Mouse (Mus musculus) neural tube, embryonic 15.5 days (tissue): ENCODE results near the gene Dock2. TPM values are rescaled to one million over a fixed set of nuclear protein-coding genes. Genes with fewer than 3 reads are reported as not detected.
"Not testable (repeated sequence)": the region's sequence is repeated elsewhere in the genome, so short reads cannot be mapped to it uniquely, and the experiment has no call there.

Experiments used
- ATAC-seq: fragments of 200-750 bp; cut with Nextera tagmentation; 2 replicates; pipeline ENCODE4 v1.8.0; 2017; ENCODE audit warnings: mild to moderate bottlenecking, moderate TSS enrichment, moderate library complexity; ENCODE audit not compliant: low FRiP score
- H3K27ac ChIP-seq: fragments of 300-500 bp; sonication (generic); replicated peaks from 2 replicates; pipeline ENCODE4 v1.5.1; 2015; ENCODE audit warnings: mild to moderate bottlenecking, inconsistent platforms
- H3K27me3 ChIP-seq: fragments of 300-500 bp; sonication (generic); replicated peaks from 2 replicates; pipeline ENCODE4 v1.6.1; 2015; ENCODE audit warnings: inconsistent platforms
- H3K36me3 ChIP-seq: fragments of 300-500 bp; sonication (generic); 2 replicates; pipeline ENCODE4 v1.6.1; 2015; ENCODE audit warnings: inconsistent platforms
- H3K4me1 ChIP-seq: fragments of 300-500 bp; sonication (generic); 2 replicates; pipeline ENCODE4 v1.6.1; 2015; ENCODE audit warnings: inconsistent platforms
- H3K4me2 ChIP-seq: fragments of 300-500 bp; sonication (generic); 2 replicates; pipeline ENCODE4 v1.6.1; 2015; ENCODE audit warnings: inconsistent platforms, mild to moderate bottlenecking, moderate library complexity
- H3K4me3 ChIP-seq: fragments of 300-500 bp; sonication (generic); replicated peaks from 2 replicates; pipeline ENCODE4 v1.5.1; 2015; ENCODE audit warnings: mild to moderate bottlenecking, inconsistent platforms
- H3K9ac ChIP-seq: fragments of 300-500 bp; sonication (generic); replicated peaks from 2 replicates; pipeline ENCODE4 v1.6.1; 2015; ENCODE audit warnings: mild to moderate bottlenecking, inconsistent platforms
- H3K9me3 ChIP-seq: fragments of 300-500 bp; sonication (generic); replicated peaks from 2 replicates; pipeline ENCODE4 v1.6.1; 2016; ENCODE audit warnings: inconsistent platforms
- WGBS: fragments of 180-500 bp; shearing (Covaris S2); methylation state at CpG from one replicate; pipeline ENCODE4 v1.1.7; 2015; ENCODE audit warnings: mixed read lengths; 5-methylcytosine and 5-hydroxymethylcytosine counted together
- polyA plus RNA-seq: library from polyadenylated mRNA; unstranded; fragments of >200 nt; fragmentation: Nextera tagmentation; extraction: Ambion mirVana; gene quantifications from 2 replicates; pipeline ENCODE4 v1.2.1, GENCODE M21; 2015

Dock2 gene
- polyA plus RNA-seq: 1.0 and 4.3 TPM in 2 replicates

DNA sequence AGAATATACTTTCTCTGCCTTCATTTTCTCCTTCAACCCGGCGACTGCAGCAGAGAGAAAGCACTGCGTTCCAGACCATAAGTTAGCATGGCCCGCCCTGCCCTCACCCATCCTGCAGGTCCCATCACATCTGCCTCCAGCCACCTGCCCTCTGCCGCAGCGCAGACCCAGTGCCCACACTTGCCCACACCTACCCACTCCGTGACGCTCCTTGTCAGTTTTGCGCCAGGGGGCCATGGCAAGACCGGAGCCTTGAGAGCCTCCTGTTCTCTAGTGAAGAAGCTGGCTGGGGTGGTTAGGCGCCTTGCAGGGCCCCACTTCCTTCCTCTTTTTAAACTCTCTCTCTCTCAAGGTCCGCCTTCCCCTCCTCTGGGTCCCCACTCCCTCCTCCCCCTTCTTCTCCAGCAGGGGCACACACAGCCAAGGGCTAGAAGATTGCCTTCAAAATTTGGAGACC, at the start of gene Dock2:
TSS of gene Dock2 (minus strand) at position 306 of the 457 bp plus-strand sequence.
- H3K9ac ChIP-seq: no peak within 1 kb of the TSS
- no peak within 1 kb of the TSS for H3K4me3 ChIP-seq
- ATAC-seq: no peak
- H3K4me1 ChIP-seq: no peaks in the 10 kb centered on the region
- no peak within 1 kb of the TSS for H3K4me2 ChIP-seq
- no peaks in the 10 kb centered on the region for H3K9me3 ChIP-seq
- H3K36me3 ChIP-seq: no peaks in the 10 kb centered on the region
- H3K27me3 ChIP-seq: no peaks in the 10 kb centered on the region
- H3K27ac ChIP-seq: no peak within 1 kb of the TSS
- whole genome bisulfite sequencing: 90% methylated on average over 12 of the region's 12 CpGs

DNA sequence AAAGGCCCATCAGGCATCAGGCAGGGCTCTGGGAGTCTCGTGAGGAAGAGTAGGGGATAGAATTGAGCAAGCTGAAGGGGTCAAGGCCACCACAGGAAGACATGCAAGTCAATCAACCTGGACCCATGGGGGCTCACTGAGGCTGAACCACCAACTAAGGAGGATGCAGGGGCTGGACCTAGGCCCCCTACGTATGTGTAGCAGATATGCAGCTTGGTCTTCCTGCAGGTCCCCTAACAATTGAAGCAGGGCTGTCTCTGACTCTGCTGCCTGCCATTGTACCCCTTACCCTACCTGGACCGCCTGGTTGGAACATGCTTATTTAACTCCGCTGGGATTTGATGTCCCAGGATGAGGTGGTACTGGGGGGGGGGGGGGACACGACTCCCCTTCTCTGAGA, 49.0 kb upstream of the Dock2 start:
- Histone ChIP-seq H3K36me3 (no peaks in the 10 kb centered on the region), H3K27me3 (no peaks in the 10 kb centered on the region), H3K4me1 (peaks cover 18% of the 10 kb centered on the region), H3K4me3 (peak overlapping the region; percentile 72), H3K9me3 (no peaks in the 10 kb centered on the region), H3K27ac (no peak overlapping the region), H3K9ac (peak overlapping the region; percentile 74), H3K4me2 (peak overlapping the region; percentile 79)
- WGBS: 17% methylated on average over 4 of the region's 5 CpGs
- ATAC-seq: 0 out of 2 replicates have a peak, but pooled peaks have one; percentile 11

GRCm38 (mm10) chr11:34827803-34828202, 44.1 kb upstream of the Dock2 start:
- Histone ChIP-seq H3K9ac (no peak overlapping the region), H3K4me3 (no peak overlapping the region), H3K36me3 (no peaks in the 10 kb centered on the region), H3K27ac (no peak overlapping the region), H3K27me3 (no peaks in the 10 kb centered on the region), H3K4me2 (no peak overlapping the region), H3K4me1 (peaks cover 5% of the 10 kb centered on the region), H3K9me3 (no peaks in the 10 kb centered on the region)
- WGBS: 92% methylated on average over 3 of the region's 3 CpGs
- ATAC-seq: no peak

DNA sequence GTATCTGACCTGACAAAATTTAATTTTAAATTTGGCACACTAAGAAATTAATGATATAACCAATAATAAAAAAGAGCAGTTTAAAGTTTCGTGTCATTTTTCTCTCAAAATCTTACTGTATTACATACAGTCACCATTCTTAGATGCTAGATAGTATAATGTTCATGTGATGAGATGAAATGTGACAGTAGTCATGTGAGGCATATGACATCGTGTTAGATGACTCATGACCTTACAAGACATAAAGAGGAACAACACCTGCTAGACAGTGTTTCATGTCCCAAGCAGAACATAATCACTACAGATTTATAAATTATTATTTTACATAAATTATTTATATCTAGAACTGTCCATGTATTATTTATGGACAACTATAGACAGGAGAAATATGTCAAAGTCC, 43.2 kb upstream of the Dock2 start:
- no peaks in the 10 kb centered on the region for H3K9me3 ChIP-seq
- no peak overlapping the region for H3K4me3 ChIP-seq
- H3K27ac ChIP-seq: no peak overlapping the region
- no peak overlapping the region for H3K9ac ChIP-seq
- no peaks in the 10 kb centered on the region for H3K27me3 ChIP-seq
- no peak overlapping the region for H3K4me2 ChIP-seq
- no peaks in the 10 kb centered on the region for H3K4me1 ChIP-seq
- no peaks in the 10 kb centered on the region for H3K36me3 ChIP-seq
- ATAC-seq: no peak
- WGBS: 97% methylated on average over 2 of the region's 2 CpGs

DNA sequence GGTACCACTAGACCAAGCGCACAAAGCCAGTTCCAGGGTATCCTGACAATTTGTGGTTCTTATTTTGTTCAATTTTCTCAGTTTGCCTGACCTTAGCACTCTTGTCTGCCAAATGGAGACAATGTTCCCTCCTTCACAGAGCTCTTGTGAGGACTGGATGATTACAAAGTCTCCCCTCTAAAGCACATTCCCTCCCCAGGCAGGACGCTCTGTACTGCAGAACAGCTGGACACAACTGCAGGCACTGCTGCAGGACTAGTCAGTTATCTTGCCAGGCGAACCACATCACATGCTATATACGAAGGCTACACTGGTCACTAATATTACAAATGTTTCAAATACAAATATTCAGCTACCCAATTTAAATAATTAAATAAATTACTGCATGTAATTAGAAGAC, 41.1 kb upstream of the Dock2 start:
- WGBS: 97% methylated on average over 4 of the region's 4 CpGs
- no peak overlapping the region for H3K4me2 ChIP-seq
- no peak overlapping the region for H3K27ac ChIP-seq
- ATAC-seq: no peak
- no peaks in the 10 kb centered on the region for H3K9me3 ChIP-seq
- no peak overlapping the region for H3K9ac ChIP-seq
- no peak overlapping the region for H3K4me3 ChIP-seq
- H3K36me3 ChIP-seq: no peaks in the 10 kb centered on the region
- no peaks in the 10 kb centered on the region for H3K27me3 ChIP-seq
- no peaks in the 10 kb centered on the region for H3K4me1 ChIP-seq

- ATAC-seq: no peak
- WGBS: 6% methylated on average over 2 of the region's 2 CpGs
These were observed 31.1 kb upstream of the Dock2 start for GRCm38 (mm10) chr11:34814767-34815166.

DNA sequence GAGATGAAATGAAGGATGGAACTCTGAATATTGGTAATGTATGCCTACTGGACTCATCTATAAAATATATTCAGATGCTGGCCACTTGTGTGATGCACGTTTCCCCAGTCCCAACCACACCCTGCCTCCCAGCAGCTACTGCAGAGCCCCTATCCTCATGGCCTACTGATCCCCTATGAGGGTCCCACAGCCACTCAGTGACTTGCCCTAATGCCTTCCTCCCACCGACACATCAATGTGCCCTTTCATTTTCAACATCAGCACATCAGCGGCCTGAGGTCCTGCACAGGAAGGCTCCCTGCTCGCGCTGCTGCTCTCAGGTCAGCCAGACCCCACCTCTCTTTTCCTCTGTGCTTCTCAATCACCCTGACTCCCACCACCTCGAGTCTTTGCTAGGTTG, 30.6 kb upstream of the Dock2 start:
- Histone ChIP-seq H3K4me2 (no peak overlapping the region), H3K36me3 (no peaks in the 10 kb centered on the region), H3K9ac (no peak overlapping the region), H3K27ac (no peak overlapping the region), H3K27me3 (no peaks in the 10 kb centered on the region), H3K9me3 (no peaks in the 10 kb centered on the region), H3K4me3 (no peak overlapping the region), H3K4me1 (peaks cover 2% of the 10 kb centered on the region; the same call in 1 of the 2 replicates)
- no peak; the same call in 1 of the 2 replicates for ATAC-seq
- 86% methylated on average over 6 of the region's 6 CpGs for WGBS

More at GRCm38 (mm10) chr11:34814767-34815166, 31.1 kb upstream of the Dock2 start:
- Histone ChIP-seq H3K9me3 (no peaks in the 10 kb centered on the region), H3K27ac (no peak overlapping the region), H3K36me3 (no peaks in the 10 kb centered on the region), H3K27me3 (no peaks in the 10 kb centered on the region), H3K4me1 (peaks cover 2% of the 10 kb centered on the region; the same call in 1 of the 2 replicates), H3K4me2 (no peak overlapping the region), H3K9ac (no peak overlapping the region), H3K4me3 (no peak overlapping the region)

DNA sequence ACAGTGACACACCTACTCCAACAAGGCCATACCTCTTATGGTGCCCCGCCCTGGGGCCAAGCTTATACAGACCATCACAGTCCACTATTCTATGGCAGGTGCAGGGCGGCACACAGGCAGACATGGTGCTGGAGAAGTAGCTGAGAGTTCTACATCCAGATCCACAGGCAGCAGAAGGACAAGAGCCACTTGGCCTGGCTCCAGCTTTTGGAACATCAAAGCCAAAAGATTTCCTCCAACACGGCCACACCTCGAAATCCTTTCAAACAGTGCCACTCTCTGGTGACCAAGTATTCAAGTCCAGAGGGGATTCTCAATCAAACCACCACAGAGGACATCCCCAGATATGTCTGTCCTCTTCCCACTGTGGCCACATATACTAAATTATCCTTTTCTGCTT, 21.3 kb upstream of the Dock2 start:
- WGBS: 83% methylated on average over 4 of the region's 4 CpGs

GRCm38 (mm10) chr11:34798066-34798465, 14.4 kb upstream of the Dock2 start:
- not testable (repeated sequence) for H3K36me3 ChIP-seq, H3K4me3 ChIP-seq, H3K4me2 ChIP-seq, H3K27me3 ChIP-seq, H3K9me3 ChIP-seq, H3K9ac ChIP-seq, ATAC-seq, H3K4me1 ChIP-seq, H3K27ac ChIP-seq
- WGBS: 68% methylated on average over 8 of the region's 8 CpGs

More for the DNA sequence above, 21.3 kb upstream of the Dock2 start:
- H3K4me1 ChIP-seq, H3K9ac ChIP-seq, ATAC-seq, H3K9me3 ChIP-seq, H3K27me3 ChIP-seq, H3K4me2 ChIP-seq, H3K36me3 ChIP-seq, H3K4me3 ChIP-seq, H3K27ac ChIP-seq: not testable (repeated sequence)

- H3K4me3 ChIP-seq: no peak overlapping the region
- no peak overlapping the region for H3K9ac ChIP-seq
- no peak overlapping the region for H3K27ac ChIP-seq
- no peak for ATAC-seq
- H3K36me3 ChIP-seq: no peaks in the 10 kb centered on the region
- H3K4me2 ChIP-seq: no peak overlapping the region
- H3K27me3 ChIP-seq: no peaks in the 10 kb centered on the region
- 26% methylated on average over 4 of the region's 4 CpGs for WGBS
- H3K4me1 ChIP-seq: no peaks in the 10 kb centered on the region
- no peaks in the 10 kb centered on the region for H3K9me3 ChIP-seq
These were observed 12.4 kb upstream of the Dock2 start for GRCm38 (mm10) chr11:34796097-34796496.

DNA sequence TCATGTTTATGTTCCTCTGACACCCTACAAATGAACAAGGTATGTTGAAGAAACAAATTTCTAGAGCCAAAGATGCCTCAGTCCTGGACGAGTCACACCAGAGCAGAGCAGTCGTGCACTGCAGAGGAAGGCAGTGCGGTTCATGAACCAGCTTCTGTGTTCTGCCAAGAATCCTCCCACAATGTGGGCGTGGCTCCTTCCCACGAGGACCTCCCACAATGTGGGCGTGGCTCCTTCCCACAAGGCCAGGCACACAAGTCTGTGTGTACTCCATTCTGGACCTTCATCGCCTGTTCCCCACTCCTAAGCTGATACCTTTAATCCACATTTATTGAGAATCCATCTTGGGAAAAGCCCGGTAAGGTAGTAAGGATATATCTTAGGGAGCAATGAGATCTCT, 8.2 kb upstream of the Dock2 start:
- no peaks in the 10 kb centered on the region for H3K36me3 ChIP-seq
- ATAC-seq: no peak
- no peaks in the 10 kb centered on the region for H3K27me3 ChIP-seq
- H3K4me3 ChIP-seq: no peak overlapping the region
- WGBS: 72% methylated on average over 8 of the region's 8 CpGs
- H3K9ac ChIP-seq: no peak overlapping the region
- no peaks in the 10 kb centered on the region for H3K4me1 ChIP-seq
- no peak overlapping the region for H3K4me2 ChIP-seq
- no peaks in the 10 kb centered on the region for H3K9me3 ChIP-seq
- H3K27ac ChIP-seq: no peak overlapping the region

GRCm38 (mm10) chr11:34784864-34785263, 1.2 kb upstream of the Dock2 start:
- Histone ChIP-seq H3K9ac (no peak overlapping the region), H3K4me1 (no peaks in the 10 kb centered on the region), H3K4me2 (no peak overlapping the region), H3K36me3 (no peaks in the 10 kb centered on the region), H3K9me3 (no peaks in the 10 kb centered on the region), H3K4me3 (no peak overlapping the region), H3K27ac (no peak overlapping the region), H3K27me3 (no peaks in the 10 kb centered on the region)
- ATAC-seq: no peak
